Comparison of ENCODE assay signal across 12 mouse cellular contexts in the genomic region with DNA sequence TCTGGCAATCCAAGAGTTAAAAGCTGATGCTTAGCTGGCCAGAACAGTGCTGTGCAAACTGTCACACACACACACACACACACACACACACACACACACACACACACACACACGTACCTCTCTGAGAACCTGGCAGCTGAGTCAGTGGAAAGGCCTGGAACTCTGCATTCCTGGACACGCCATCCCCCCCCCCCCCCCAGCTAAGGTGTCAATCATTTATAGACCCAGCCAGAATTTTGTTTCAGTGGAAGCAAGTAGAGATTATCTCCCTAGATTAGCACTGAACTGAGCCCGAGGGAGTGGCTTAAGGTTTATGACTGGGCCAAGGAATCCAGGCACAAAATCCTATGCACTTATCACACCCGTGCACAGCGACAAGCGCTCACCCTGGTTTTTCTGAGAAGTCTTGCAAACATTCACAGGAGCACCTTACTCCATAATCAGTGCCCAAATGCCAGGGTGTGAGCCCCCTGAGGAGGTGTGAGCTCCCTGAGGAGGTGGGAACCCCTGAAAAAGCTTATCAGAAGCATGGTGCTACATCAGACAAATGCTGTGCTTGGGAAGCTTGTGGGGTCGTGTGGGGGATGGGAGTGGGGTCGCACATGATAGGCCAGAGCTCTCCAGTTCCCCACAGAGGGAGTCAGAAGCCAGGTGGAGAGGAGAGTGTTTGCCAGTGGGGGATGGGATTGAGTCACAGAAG. TPM values are rescaled to one million over a fixed set of nuclear protein-coding genes. Genes with fewer than 3 reads are reported as not detected.
DNase-seq lines count a peak whose midpoint lies in the region; ATAC-seq and TF ChIP-seq lines count a peak whose summit lies in the region.
"Had no signal": no experiment of that assay in that cellular context is flagged by ENCODE, and none has a peak within 500 bp of the region (broad histone marks: within the 10 kb centered on the region; RNA-seq: fewer than 3 reads in every experiment).

No protein-coding gene starts in this region.

- no peaks in the 10 kb centered on the region for H3K27me3 ChIP-seq in liver, adult 2 months (ENCODE audit: control insufficient read depth, insufficient read depth, low read length)
- no peaks in the 10 kb centered on the region for H3K27me3 ChIP-seq in stomach, embryonic 15.5 days (replicated peaks)
- no peaks in the 10 kb centered on the region for H3K27me3 ChIP-seq in midbrain, embryonic 16.5 days (ENCODE audit: control insufficient read depth, insufficient read depth, low read depth, low read length)
- no peaks in the 10 kb centered on the region for H3K27me3 ChIP-seq in hindbrain, embryonic 14.5 days (ENCODE audit: control insufficient read depth, insufficient read depth, low read length)
- H3K27me3 ChIP-seq: neural tube, embryonic 12.5 days had no signal

- H3K9me3 ChIP-seq in stomach, embryonic 15.5 days: no peaks in the 10 kb centered on the region
- H3K9me3 ChIP-seq in midbrain, embryonic 16.5 days (replicated peaks; ENCODE audit: control insufficient read depth, low read length, poor library complexity, severe bottlenecking): no peaks in the 10 kb centered on the region
- no peaks in the 10 kb centered on the region for H3K9me3 ChIP-seq in hindbrain, embryonic 14.5 days (ENCODE audit: control insufficient read depth, low read length)
- H3K9me3 ChIP-seq: hindbrain, embryonic 10.5 days; neural tube, embryonic 12.5 days had no signal

- no peak overlapping the region for H3K27ac ChIP-seq in liver, adult 2 months (replicated peaks; ENCODE audit: insufficient read depth, low read depth, low read length)
- H3K27ac ChIP-seq in stomach, embryonic 15.5 days: peak overlapping the region; percentile 93
- no peak overlapping the region for H3K27ac ChIP-seq in midbrain, embryonic 16.5 days (ENCODE audit: low read length)
- no peak overlapping the region for H3K27ac ChIP-seq in hindbrain, embryonic 14.5 days
- H3K27ac ChIP-seq: hindbrain, embryonic 10.5 days; neural tube, embryonic 12.5 days had no signal

- no peaks in the 10 kb centered on the region for H3K36me3 ChIP-seq in liver, adult 2 months (ENCODE audit: control insufficient read depth, insufficient read depth, low read length)
- H3K36me3 ChIP-seq in stomach, embryonic 15.5 days: no peaks in the 10 kb centered on the region
- no peaks in the 10 kb centered on the region for H3K36me3 ChIP-seq in midbrain, embryonic 16.5 days (ENCODE audit: control insufficient read depth, insufficient read depth, low read length)
- no peaks in the 10 kb centered on the region for H3K36me3 ChIP-seq in hindbrain, embryonic 14.5 days (replicated peaks; ENCODE audit: control insufficient read depth, insufficient read depth)
- H3K36me3 ChIP-seq: hindbrain, embryonic 10.5 days; neural tube, embryonic 12.5 days had no signal

- no peaks in the 10 kb centered on the region for H3K4me1 ChIP-seq in liver, adult 2 months (ENCODE audit: control insufficient read depth, insufficient read depth, low read length)
- H3K4me1 ChIP-seq in stomach, embryonic 15.5 days: peaks cover 10% of the 10 kb centered on the region; the same call in 1 of the 2 replicates
- no peaks in the 10 kb centered on the region for H3K4me1 ChIP-seq in midbrain, embryonic 16.5 days (ENCODE audit: control insufficient read depth, insufficient read depth, low read length)
- H3K4me1 ChIP-seq in hindbrain, embryonic 14.5 days (replicated peaks; ENCODE audit: control insufficient read depth, insufficient read depth, low read length): no peaks in the 10 kb centered on the region
- H3K4me1 ChIP-seq: neural tube, embryonic 12.5 days had no signal

- H3K9ac ChIP-seq in liver, adult 2 months (ENCODE audit: low read depth, low read length): no peak overlapping the region
- H3K9ac ChIP-seq in stomach, embryonic 15.5 days: no peak overlapping the region
- no peak overlapping the region for H3K9ac ChIP-seq in midbrain, embryonic 16.5 days (ENCODE audit: low read depth, low read length)
- no peak overlapping the region for H3K9ac ChIP-seq in hindbrain, embryonic 14.5 days
- H3K9ac ChIP-seq: neural tube, embryonic 12.5 days had no signal

- no peaks in the 10 kb centered on the region for H3K79me2 ChIP-seq in liver, adult 2 months (ENCODE audit: control insufficient read depth, insufficient read depth, low read length)

- TF ChIP-seq CTCF in liver, adult 2 months (IDR thresholded peaks at IDR 0.05; ENCODE audit: low read depth, low read length): no peak

- 17% methylated on average over 8 of the region's 8 CpGs for WGBS in liver, adult 2 months
- WGBS in stomach, embryonic 15.5 days: 5% methylated on average over 8 of the region's 8 CpGs
- WGBS in midbrain, embryonic 16.5 days: 28% methylated on average over 8 of the region's 8 CpGs
- 52% methylated on average over 8 of the region's 8 CpGs for WGBS in hindbrain, embryonic 14.5 days

- H3K4me3 ChIP-seq in liver, adult 2 months (ENCODE audit: insufficient read depth, low read depth, low read length): no peak overlapping the region
- no peak overlapping the region for H3K4me3 ChIP-seq in stomach, embryonic 15.5 days (replicated peaks)
- H3K4me3 ChIP-seq in midbrain, embryonic 16.5 days (ENCODE audit: low read depth, low read length): no peak overlapping the region
- H3K4me3 ChIP-seq in hindbrain, embryonic 14.5 days (replicated peaks; ENCODE audit: low read length): no peak overlapping the region
- H3K4me3 ChIP-seq: hindbrain, embryonic 10.5 days; neural tube, embryonic 12.5 days had no signal

- peak; percentile 13 for DNase-seq in liver, adult 2 months (ENCODE audit: extremely low read depth, low read depth, low spot score)
- DNase-seq in liver: no peak
- peak; percentile 28 for DNase-seq in c-Kit-positive CD71-positive TER-119-positive erythroid progenitor cells, embryonic 14.5 days (ENCODE audit: low spot score)
- DNase-seq in kidney, postnatal 14 days: peak; percentile 57
- no peak for DNase-seq in cerebellum, adult 11 months
- DNase-seq in hindbrain, embryonic 14.5 days (ENCODE audit: low spot score): no peak

- peak; percentile 77 for ATAC-seq in stomach, embryonic 15.5 days (ENCODE audit: insufficient read depth, low FRiP score, low read depth)
- no peak for ATAC-seq in midbrain, embryonic 16.5 days
- no peak for ATAC-seq in hindbrain, embryonic 14.5 days (ENCODE audit: low FRiP score)
- ATAC-seq: forebrain, embryonic 14.5 days had no signal

- H3K4me2 ChIP-seq in stomach, embryonic 15.5 days: peak overlapping the region; percentile 23
- no peak overlapping the region for H3K4me2 ChIP-seq in midbrain, embryonic 16.5 days (ENCODE audit: low read length)
- H3K4me2 ChIP-seq in hindbrain, embryonic 14.5 days (replicated peaks): no peak overlapping the region
- H3K4me2 ChIP-seq: neural tube, embryonic 12.5 days had no signal

- no peak for TF ChIP-seq POLR2A in liver, adult 2 months (IDR thresholded peaks at IDR 0.05; ENCODE audit: extremely low read depth, insufficient read depth, low read length)

RNA-seq across cellular contexts. Expression of a gene that starts 9.2 kb away (rescaled TPM):
- total RNA-seq in liver, adult 2 months (2014; rRNA removed): under 0.01 and 0.18 TPM in 2 replicates
- 0.05 TPM in 1 of 2 replicates, not detected in the other for polyA plus RNA-seq in liver, adult 2 months (2012; rRNA removed)
- polyA plus RNA-seq in stomach, embryonic 15.5 days (2015; fragmentation: Nextera tagmentation; extraction: Ambion mirVana): 12.8 and 18.8 TPM in 2 replicates
- 0.37 and 0.51 TPM in 2 replicates for polyA plus RNA-seq in midbrain, embryonic 16.5 days (2015; fragmentation: Nextera tagmentation; extraction: Ambion mirVana)
- 0.34 and 0.59 TPM in 2 replicates for polyA plus RNA-seq in hindbrain, embryonic 14.5 days (2014; fragmentation: Nextera tagmentation; extraction: Ambion mirVana)

RNA-seq across cellular contexts. Expression of a gene that starts 33.3 kb away (rescaled TPM):
- 1.6 and 1.7 TPM in 2 replicates for total RNA-seq in liver, adult 2 months (2014; rRNA removed)
- polyA plus RNA-seq in liver, adult 2 months (2012; rRNA removed): 1.4 TPM in 2 replicates
- 43.2 and 45.8 TPM in 2 replicates for polyA plus RNA-seq in stomach, embryonic 15.5 days (2015; fragmentation: Nextera tagmentation; extraction: Ambion mirVana)
- polyA plus RNA-seq in midbrain, embryonic 16.5 days (2015; fragmentation: Nextera tagmentation; extraction: Ambion mirVana): 142 and 155 TPM in 2 replicates
- 89.9 and 105 TPM in 2 replicates for polyA plus RNA-seq in hindbrain, embryonic 14.5 days (2014; fragmentation: Nextera tagmentation; extraction: Ambion mirVana)

RNA-seq across cellular contexts. Expression of a gene that starts 36.2 kb away (rescaled TPM):
- total RNA-seq in liver, adult 2 months (2014; rRNA removed): 0.09 and 0.27 TPM in 2 replicates
- 0.12 TPM in 1 of 2 replicates, not detected in the other for polyA plus RNA-seq in liver, adult 2 months (2012; rRNA removed)
- polyA plus RNA-seq in stomach, embryonic 15.5 days (2015; fragmentation: Nextera tagmentation; extraction: Ambion mirVana): 0.43 and 0.54 TPM in 2 replicates
- 1.2 and 1.4 TPM in 2 replicates for polyA plus RNA-seq in midbrain, embryonic 16.5 days (2015; fragmentation: Nextera tagmentation; extraction: Ambion mirVana)
- polyA plus RNA-seq in hindbrain, embryonic 14.5 days (2014; fragmentation: Nextera tagmentation; extraction: Ambion mirVana): 1.3 and 1.8 TPM in 2 replicates
- polyA plus RNA-seq: spleen, adult 2 months had no signal

RNA-seq across cellular contexts. Expression of a gene that starts 36.5 kb away (rescaled TPM):
- 18.8 and 19.1 TPM in 2 replicates for total RNA-seq in liver, adult 2 months (2014; rRNA removed)
- polyA plus RNA-seq in liver, adult 2 months (2012; rRNA removed): 10.5 and 12.1 TPM in 2 replicates
- 24.0 and 29.4 TPM in 2 replicates for polyA plus RNA-seq in stomach, embryonic 15.5 days (2015; fragmentation: Nextera tagmentation; extraction: Ambion mirVana)
- polyA plus RNA-seq in midbrain, embryonic 16.5 days (2015; fragmentation: Nextera tagmentation; extraction: Ambion mirVana): 18.6 and 19.4 TPM in 2 replicates
- 18.8 and 20.5 TPM in 2 replicates for polyA plus RNA-seq in hindbrain, embryonic 14.5 days (2014; fragmentation: Nextera tagmentation; extraction: Ambion mirVana)

Comparison
In these comparisons a context has a peak if more than half of its experiments do, and no peak if none do; other contexts are left out.
1. DNase-seq: peak in liver, adult 2 months (single experiment), c-Kit-positive CD71-positive TER-119-positive erythroid progenitor cells, embryonic 14.5 days (single experiment) and kidney, postnatal 14 days (single experiment); none in liver (single experiment), cerebellum, adult 11 months (single experiment) and hindbrain, embryonic 14.5 days (single experiment).
2. RNA of a gene that starts 33.3 kb away (polyA plus RNA-seq): 142 to 155 TPM in midbrain, embryonic 16.5 days, 89.9 to 105 TPM in hindbrain, embryonic 14.5 days and 43.2 to 45.8 TPM in stomach, embryonic 15.5 days; 1.4 TPM in liver, adult 2 months; every median in the first group is over 10 times any median in the second.